Comparison of ENCODE assay signal across 26 mouse cellular contexts in genomic region chr6:98240561-98241272, GRCm38 (mm10).
A peak's percentile ranks its signal among the peaks of the same experiment; 100 is the strongest.
DNase-seq lines count a peak whose midpoint lies in the region; ATAC-seq and TF ChIP-seq lines count a peak whose summit lies in the region.
"Had no signal": no experiment of that assay in that cellular context is flagged by ENCODE, and none has a peak within 500 bp of the region (broad histone marks: within the 10 kb centered on the region; RNA-seq: fewer than 3 reads in every experiment).

No protein-coding gene starts in this region.

- peak overlapping the region; percentile 66 for H3K27ac ChIP-seq in left cerebral cortex, adult 2 months
- H3K27ac ChIP-seq in midbrain, embryonic 11.5 days (ENCODE audit: low read depth, low read length) = no peak overlapping the region
- H3K27ac ChIP-seq: forebrain, embryonic 13.5 days; gastrocnemius, adult 2 months; hindbrain, embryonic 13.5 days; kidney, postnatal 0 days; liver, embryonic 12.5 days; midbrain, embryonic 10.5 days; neural tube, embryonic 15.5 days had no signal

- H3K4me3 ChIP-seq in left cerebral cortex, adult 2 months = no peak overlapping the region
- no peak overlapping the region for H3K4me3 ChIP-seq in midbrain, embryonic 11.5 days (ENCODE audit: low read depth, low read length)
- H3K4me3 ChIP-seq: forebrain, embryonic 13.5 days; gastrocnemius, adult 2 months; hindbrain, embryonic 13.5 days; liver, embryonic 12.5 days; midbrain, embryonic 10.5 days; neural tube, embryonic 15.5 days had no signal

- 93% methylated on average over 8 of the region's 8 CpGs for WGBS in midbrain, embryonic 11.5 days

- H3K9ac ChIP-seq in midbrain, embryonic 11.5 days (ENCODE audit: low read length) = no peak overlapping the region
- H3K9ac ChIP-seq: forebrain, embryonic 13.5 days; hindbrain, embryonic 13.5 days; liver, embryonic 12.5 days; neural tube, embryonic 15.5 days had no signal

- H3K4me2 ChIP-seq in midbrain, embryonic 11.5 days = no peak overlapping the region
- H3K4me2 ChIP-seq: forebrain, embryonic 13.5 days; hindbrain, embryonic 13.5 days; liver, embryonic 12.5 days; neural tube, embryonic 15.5 days had no signal

- intact Hi-C loops in left cerebral cortex, adult 2 months (cut with DNase I) = loop anchor here (5.0 kb wide), 1 partner anchor 47 kb away; no protein-coding TSS in a partner anchor
- intact Hi-C loops in left cerebral cortex, postnatal 25 days (cut with DNase I) = no loop called here

- H3K9me3 ChIP-seq in midbrain, embryonic 11.5 days (ENCODE audit: control insufficient read depth, low read length) = no peaks in the 10 kb centered on the region
- H3K9me3 ChIP-seq: forebrain, embryonic 13.5 days; hindbrain, embryonic 13.5 days; liver, embryonic 12.5 days; midbrain, embryonic 10.5 days; neural tube, embryonic 15.5 days had no signal

- no peaks in the 10 kb centered on the region for H3K27me3 ChIP-seq in midbrain, embryonic 11.5 days (ENCODE audit: control insufficient read depth, insufficient read depth, low read length)
- H3K27me3 ChIP-seq: CH12.LX; forebrain, embryonic 13.5 days; hindbrain, embryonic 13.5 days; liver, embryonic 12.5 days; neural tube, embryonic 15.5 days had no signal

- H3K36me3 ChIP-seq in midbrain, embryonic 11.5 days (ENCODE audit: control insufficient read depth, insufficient read depth, low read length) = no peaks in the 10 kb centered on the region
- H3K36me3 ChIP-seq: G1E; hindbrain, embryonic 13.5 days; liver, embryonic 12.5 days; midbrain, embryonic 10.5 days; neural tube, embryonic 15.5 days had no signal

- DNase-seq in layer of hippocampus, adult 9-11 months = peak; percentile 48
- no peak for DNase-seq in layer of hippocampus, postnatal 10 days (ENCODE audit: low spot score in 2 of 2)
- DNase-seq in left cerebral cortex, adult 2 months (ENCODE audit: extremely low spot score in 1 of 2, low spot score in 2 of 2) = peak in 1 of 2 experiments; percentile 22
- DNase-seq in left cerebral cortex, postnatal 25 days (ENCODE audit: low spot score in 2 of 2) = peak; percentile 27 to 92
- DNase-seq in right cerebral cortex, postnatal 10 days (ENCODE audit: low spot score in 2 of 2) = peak; percentile 32 to 49
- DNase-seq in adrenal gland, postnatal 25 days = no peak
- no peak for DNase-seq in midbrain, embryonic 11.5 days (ENCODE audit: low spot score, missing footprints)
- DNase-seq in adipocyte (ENCODE audit: low spot score) = no peak
- DNase-seq: adrenal gland, adult 2 months; B cell, adult 2 months; cerebellum, adult 2 months; cerebellum, postnatal 36 days; gastrocnemius, adult 2 months; kidney, adult 11 months; lung, adult 18-20 months; lung, postnatal 10 days; thymus, postnatal 14 days had no signal

- no peak for TF ChIP-seq CTCF in left cerebral cortex, adult 2 months (IDR thresholded peaks at IDR 0.05)

- no peak for ATAC-seq in midbrain, embryonic 11.5 days (ENCODE audit: low FRiP score)
- ATAC-seq: forebrain, embryonic 13.5 days; liver, embryonic 12.5 days; Patski had no signal

- no peaks in the 10 kb centered on the region for H3K4me1 ChIP-seq in midbrain, embryonic 11.5 days (ENCODE audit: control insufficient read depth, insufficient read depth, low read length)
- H3K4me1 ChIP-seq: liver, embryonic 12.5 days had no signal

Comparison
In these comparisons a context has a peak if more than half of its experiments do, and no peak if none do; other contexts are left out.
1. DNase-seq: peak in layer of hippocampus, adult 9-11 months (single experiment), left cerebral cortex, postnatal 25 days (2 of 2) and right cerebral cortex, postnatal 10 days (2 of 2); none in layer of hippocampus, postnatal 10 days (0 of 2), adrenal gland, postnatal 25 days (single experiment), midbrain, embryonic 11.5 days (single experiment) and adipocyte (single experiment).